Mouse (Mus musculus): Measurements from ENCODE around the gene Tnr. TPM values are rescaled to one million over a fixed set of nuclear protein-coding genes. Genes with fewer than 3 reads are reported as not detected.

The Tnr gene
- polyA plus RNA-seq, 1 experiment from 2014 or later = 5.3 TPM

DNA sequence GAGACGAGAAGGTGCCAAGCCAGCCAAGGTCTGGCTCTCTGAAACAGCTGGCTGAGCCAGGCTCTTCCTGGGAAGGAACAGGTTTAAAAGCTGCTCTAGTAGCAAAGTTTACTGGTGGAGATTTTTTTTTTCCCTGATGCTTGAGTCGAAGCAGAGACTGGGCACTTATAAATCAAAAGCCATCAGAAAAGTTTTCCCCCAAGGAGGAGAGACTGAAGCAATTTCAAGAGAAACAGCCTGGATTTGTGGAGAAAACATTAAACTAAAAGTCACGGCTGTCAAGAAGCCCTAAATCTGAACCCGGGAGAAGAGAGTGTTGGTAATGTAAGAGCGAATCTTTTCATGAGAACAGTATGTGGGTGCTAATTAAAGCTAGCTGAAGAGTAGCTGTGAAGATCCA, 319.3 kb downstream of the Tnr start:
- H3K27ac ChIP-seq (replicated peaks) = no peak overlapping the region
- no peak for ATAC-seq (ENCODE audit: low FRiP score)
- H3K9me3 ChIP-seq (replicated peaks) = no peaks in the 10 kb centered on the region
- no peak overlapping the region for H3K9ac ChIP-seq (replicated peaks)
- 64% methylated on average over 5 of the region's 5 CpGs for WGBS
- H3K36me3 ChIP-seq = no peaks in the 10 kb centered on the region
- no peaks in the 10 kb centered on the region for H3K27me3 ChIP-seq (replicated peaks)
- H3K4me3 ChIP-seq (replicated peaks) = no peak overlapping the region
- no peak overlapping the region for H3K4me2 ChIP-seq
- no peaks in the 10 kb centered on the region for H3K4me1 ChIP-seq

DNA sequence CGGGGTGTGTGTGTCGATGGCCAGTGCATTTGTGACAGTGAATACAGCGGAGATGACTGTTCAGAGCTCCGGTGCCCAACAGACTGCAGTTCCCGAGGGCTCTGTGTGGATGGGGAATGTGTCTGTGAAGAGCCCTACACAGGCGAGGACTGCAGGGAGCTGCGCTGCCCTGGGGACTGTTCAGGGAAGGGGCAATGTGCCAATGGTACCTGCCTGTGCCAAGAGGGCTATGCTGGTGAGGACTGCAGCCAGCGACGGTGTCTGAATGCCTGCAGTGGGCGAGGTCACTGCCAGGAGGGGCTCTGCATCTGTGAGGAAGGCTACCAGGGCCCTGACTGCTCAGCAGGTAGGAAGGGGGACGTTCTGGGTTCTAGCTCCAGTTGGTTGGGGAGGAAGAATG, 328.5 kb downstream of the Tnr start:
- Histone ChIP-seq H3K4me3 (replicated peaks) (no peak overlapping the region), H3K9me3 (replicated peaks) (no peaks in the 10 kb centered on the region), H3K27me3 (replicated peaks) (no peaks in the 10 kb centered on the region), H3K27ac (replicated peaks) (no peak overlapping the region), H3K4me2 (no peak overlapping the region), H3K36me3 (no peaks in the 10 kb centered on the region), H3K9ac (replicated peaks) (no peak overlapping the region), H3K4me1 (no peaks in the 10 kb centered on the region)
- ATAC-seq (ENCODE audit: low FRiP score) = no peak
- 77% methylated on average over 11 of the region's 11 CpGs for WGBS

DNA sequence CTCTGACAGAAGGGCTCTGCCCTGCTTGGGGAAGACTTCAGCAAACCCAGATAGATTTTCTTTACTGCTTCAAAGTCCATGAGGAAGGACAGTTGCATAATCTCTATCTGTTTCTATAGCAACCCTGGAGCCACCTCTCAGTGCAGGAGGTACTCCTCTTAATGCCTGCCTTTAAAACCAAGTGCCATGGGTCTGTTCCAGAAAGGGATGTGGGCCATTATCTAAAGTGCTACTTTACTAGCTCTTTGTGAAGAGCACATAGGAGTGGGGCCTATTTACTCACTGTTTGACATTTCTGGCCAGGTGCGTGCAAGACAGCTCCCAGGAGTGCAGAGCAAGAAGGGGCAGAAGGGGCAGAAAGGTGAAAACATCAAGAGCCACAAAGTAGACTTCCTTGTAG, 330.7 kb downstream of the Tnr start:
- no peaks in the 10 kb centered on the region for H3K36me3 ChIP-seq
- H3K4me1 ChIP-seq = no peaks in the 10 kb centered on the region
- no peak overlapping the region for H3K9ac ChIP-seq (replicated peaks)
- ATAC-seq (ENCODE audit: low FRiP score) = no peak
- H3K4me2 ChIP-seq = no peak overlapping the region
- H3K4me3 ChIP-seq (replicated peaks) = no peak overlapping the region
- H3K27ac ChIP-seq (replicated peaks) = no peak overlapping the region
- 83% methylated on average over 1 of the region's 1 CpGs for WGBS
- H3K27me3 ChIP-seq (replicated peaks) = no peaks in the 10 kb centered on the region
- no peaks in the 10 kb centered on the region for H3K9me3 ChIP-seq (replicated peaks)

DNA sequence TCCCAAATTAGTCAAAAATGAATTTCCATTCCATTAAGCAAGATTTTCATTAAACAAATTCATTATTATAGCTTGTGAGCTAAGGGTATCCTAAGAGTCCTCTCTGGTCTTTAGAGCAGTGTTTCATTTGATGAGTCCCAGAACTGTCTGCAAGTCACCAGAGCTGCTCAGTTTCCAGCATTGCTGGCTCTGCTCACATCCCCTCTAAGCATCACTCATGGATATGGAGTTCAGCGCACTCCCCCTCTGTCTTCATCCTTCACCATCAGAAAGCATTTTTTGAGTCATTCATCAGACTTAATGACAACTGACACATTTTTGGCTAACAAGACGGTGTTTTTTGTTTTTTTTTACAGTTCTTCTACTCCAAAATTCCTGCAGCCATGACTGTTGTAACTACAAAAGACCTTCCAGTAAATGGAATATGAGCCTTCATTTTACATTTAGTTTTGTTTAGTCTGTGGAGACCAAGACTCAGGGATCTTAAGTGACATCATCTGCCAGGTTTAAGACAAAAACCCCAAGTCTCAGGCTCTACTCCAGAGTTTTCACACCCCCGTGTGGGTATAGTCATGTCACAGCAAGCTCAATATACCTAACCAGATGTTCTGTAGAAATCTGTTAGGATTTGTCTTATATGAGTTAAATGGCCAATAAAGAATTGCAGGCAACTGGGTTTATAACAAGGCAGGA, 338.4 kb downstream of the Tnr start:
- no peak for ATAC-seq (ENCODE audit: low FRiP score)
- H3K36me3 ChIP-seq = no peaks in the 10 kb centered on the region
- 91% methylated on average over 3 of the region's 3 CpGs for WGBS
- H3K27ac ChIP-seq (replicated peaks) = no peak overlapping the region
- no peaks in the 10 kb centered on the region for H3K9me3 ChIP-seq (replicated peaks)
- no peak overlapping the region for H3K4me3 ChIP-seq (replicated peaks)
- H3K27me3 ChIP-seq (replicated peaks) = no peaks in the 10 kb centered on the region
- H3K4me1 ChIP-seq = peaks cover 3% of the 10 kb centered on the region; the same call in 1 of the 2 replicates
- H3K9ac ChIP-seq (replicated peaks) = no peak overlapping the region
- H3K4me2 ChIP-seq = no peak overlapping the region

DNA sequence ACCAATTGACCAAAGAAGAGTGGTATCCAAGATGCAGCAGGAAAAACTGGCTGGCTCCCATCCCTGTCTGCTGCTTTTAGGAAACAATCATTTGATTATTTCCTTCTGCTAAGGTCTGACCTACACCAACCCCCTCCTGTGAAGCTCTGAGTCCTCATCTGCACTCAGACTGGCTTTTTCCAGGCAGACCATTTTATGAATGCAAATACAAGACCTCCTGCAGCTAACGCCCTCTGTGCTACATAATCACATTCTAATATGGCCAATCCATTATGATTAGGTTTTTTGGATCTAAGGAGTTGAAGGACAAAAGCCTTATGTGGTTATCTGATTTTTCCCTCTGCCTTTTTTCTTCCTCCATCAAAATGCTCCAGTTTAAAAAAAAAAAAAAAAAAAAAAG, 342.1 kb downstream of the Tnr start:
- no peaks in the 10 kb centered on the region for H3K9me3 ChIP-seq (replicated peaks)
- no peaks in the 10 kb centered on the region for H3K36me3 ChIP-seq
- no peak overlapping the region for H3K4me2 ChIP-seq
- no peak overlapping the region for H3K27ac ChIP-seq (replicated peaks)
- H3K27me3 ChIP-seq (replicated peaks) = no peaks in the 10 kb centered on the region
- no peak overlapping the region for H3K4me3 ChIP-seq (replicated peaks)
- 30% methylated on average over 1 of the region's 1 CpGs for WGBS
- H3K4me1 ChIP-seq = peaks cover 3% of the 10 kb centered on the region; the same call in 1 of the 2 replicates
- H3K9ac ChIP-seq (replicated peaks) = no peak overlapping the region
- no peak for ATAC-seq (ENCODE audit: low FRiP score)

DNA sequence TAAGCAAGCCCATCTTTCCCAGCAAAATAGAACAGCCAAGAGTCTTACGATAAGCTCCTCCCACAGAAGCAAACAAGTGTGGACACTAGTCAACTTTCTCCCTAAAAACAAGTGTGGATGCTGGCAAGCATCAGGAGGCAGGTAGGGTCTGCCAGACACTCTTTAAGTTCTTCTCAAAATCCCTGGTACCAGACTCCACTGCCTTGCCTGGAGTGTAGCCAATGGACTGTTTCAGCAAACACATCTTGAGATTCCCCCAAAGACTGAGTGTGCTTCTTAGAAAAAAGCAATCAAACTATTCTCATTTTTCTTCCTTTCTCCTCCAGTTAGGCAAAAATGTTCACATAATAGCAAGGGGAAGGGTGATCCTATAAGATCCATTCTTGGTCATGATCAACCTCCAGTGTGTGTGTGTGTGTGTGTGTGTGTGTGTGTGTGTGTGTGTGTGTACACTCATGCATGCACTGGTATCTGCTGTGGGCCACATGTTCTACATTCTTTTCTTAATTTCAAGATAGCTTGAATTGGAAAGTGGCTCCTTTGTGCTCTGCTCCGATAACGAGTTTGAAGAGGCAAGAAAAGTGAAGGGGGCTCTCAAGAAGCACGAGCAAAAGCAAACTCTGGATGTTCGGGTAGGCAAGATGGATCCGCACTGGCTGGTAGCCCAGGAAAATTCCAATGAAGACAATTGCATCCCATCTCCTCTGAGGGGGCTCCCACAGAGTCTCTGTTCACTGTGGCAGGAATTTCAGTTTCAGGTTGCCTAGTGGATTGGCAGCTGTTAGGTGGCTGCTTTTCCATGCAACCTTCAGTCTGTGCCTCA, 346.3 kb downstream of the Tnr start:
- H3K4me1 ChIP-seq = peaks cover 3% of the 10 kb centered on the region; the same call in 1 of the 2 replicates
- ATAC-seq (ENCODE audit: low FRiP score) = no peak
- H3K4me2 ChIP-seq = no peak overlapping the region
- no peaks in the 10 kb centered on the region for H3K27me3 ChIP-seq (replicated peaks)
- no peak overlapping the region for H3K4me3 ChIP-seq (replicated peaks)
- 86% methylated on average over 6 of the region's 6 CpGs for WGBS
- H3K27ac ChIP-seq (replicated peaks) = no peak overlapping the region
- no peaks in the 10 kb centered on the region for H3K36me3 ChIP-seq
- no peaks in the 10 kb centered on the region for H3K9me3 ChIP-seq (replicated peaks)
- no peak overlapping the region for H3K9ac ChIP-seq (replicated peaks)

DNA sequence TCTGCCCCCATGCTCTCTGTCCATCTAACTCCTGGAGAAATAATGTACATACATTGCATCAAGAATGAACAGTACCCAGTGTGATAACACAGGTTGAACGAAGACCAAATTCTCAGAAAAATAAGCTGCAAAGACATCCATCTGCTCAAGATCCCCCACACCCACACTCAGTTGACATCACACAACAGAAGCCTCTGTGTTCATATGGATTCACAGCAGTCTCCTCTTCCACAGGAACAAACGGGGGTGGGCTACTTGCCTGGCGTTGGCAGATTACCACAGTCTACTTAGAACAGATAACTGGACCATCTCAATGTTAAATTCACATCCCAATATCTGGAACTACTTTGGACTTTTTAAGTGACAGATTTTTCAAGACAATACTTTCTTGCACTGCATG, 349.3 kb downstream of the Tnr start:
- Histone ChIP-seq H3K4me3 (replicated peaks) (no peak overlapping the region), H3K4me1 (no peaks in the 10 kb centered on the region), H3K27me3 (replicated peaks) (no peaks in the 10 kb centered on the region), H3K36me3 (no peaks in the 10 kb centered on the region), H3K27ac (replicated peaks) (no peak overlapping the region), H3K4me2 (no peak overlapping the region), H3K9me3 (replicated peaks) (no peaks in the 10 kb centered on the region), H3K9ac (replicated peaks) (no peak overlapping the region)
- 90% methylated on average over 3 of the region's 3 CpGs for WGBS
- ATAC-seq (ENCODE audit: low FRiP score) = no peak

DNA sequence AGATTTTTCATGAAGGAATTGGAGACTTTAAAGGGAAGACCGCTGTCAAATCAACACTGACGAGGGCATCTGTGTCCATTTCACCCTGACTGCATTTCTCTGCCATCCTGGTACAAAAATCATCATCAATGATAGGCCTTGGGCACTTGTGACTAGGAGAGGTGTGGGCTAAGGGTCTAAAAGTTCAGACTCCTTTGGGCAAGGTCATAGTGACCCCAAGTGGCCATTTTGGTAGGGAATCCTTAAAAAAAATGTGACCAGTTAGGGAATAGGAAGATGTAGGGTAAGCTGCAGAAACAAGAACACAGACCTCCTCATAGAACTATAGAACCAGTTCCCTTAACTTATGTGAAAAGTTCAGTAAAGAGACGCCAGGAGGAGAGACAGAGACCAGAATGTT, 355.1 kb downstream of the Tnr start:
- ATAC-seq (ENCODE audit: low FRiP score) = no peak
- no peak overlapping the region for H3K9ac ChIP-seq (replicated peaks)
- no peak overlapping the region for H3K4me3 ChIP-seq (replicated peaks)
- H3K27me3 ChIP-seq (replicated peaks) = no peaks in the 10 kb centered on the region
- no peak overlapping the region for H3K4me2 ChIP-seq
- WGBS = 66% methylated on average over 3 of the region's 3 CpGs
- H3K36me3 ChIP-seq = no peaks in the 10 kb centered on the region
- no peak overlapping the region for H3K27ac ChIP-seq (replicated peaks)
- H3K4me1 ChIP-seq = no peaks in the 10 kb centered on the region
- no peaks in the 10 kb centered on the region for H3K9me3 ChIP-seq (replicated peaks)

DNA sequence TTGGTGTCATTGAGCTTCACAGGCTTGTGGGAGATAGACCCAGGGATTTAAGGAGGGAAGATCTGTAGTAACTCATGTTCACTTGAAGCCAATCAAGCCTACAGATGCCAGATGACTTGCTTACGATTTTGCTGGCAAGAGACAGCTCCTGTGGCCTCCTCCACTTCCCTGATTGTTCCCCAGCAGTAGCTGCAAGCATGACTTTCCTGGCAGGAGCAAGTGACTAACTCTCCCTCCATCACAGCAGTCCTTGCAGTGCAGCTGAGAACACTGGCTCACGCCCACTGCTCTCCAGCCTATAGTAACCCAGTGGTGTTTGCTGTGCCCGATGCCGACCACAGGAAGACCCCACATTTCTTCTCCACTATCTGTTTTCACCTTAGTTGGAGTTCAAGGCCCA, 356.3 kb downstream of the Tnr start:
- Histone ChIP-seq H3K36me3 (no peaks in the 10 kb centered on the region), H3K4me1 (no peaks in the 10 kb centered on the region), H3K9me3 (replicated peaks) (no peaks in the 10 kb centered on the region), H3K4me2 (no peak overlapping the region), H3K27me3 (replicated peaks) (no peaks in the 10 kb centered on the region), H3K27ac (replicated peaks) (no peak overlapping the region), H3K9ac (replicated peaks) (no peak overlapping the region), H3K4me3 (replicated peaks) (no peak overlapping the region)
- no peak for ATAC-seq (ENCODE audit: low FRiP score)
- WGBS = 91% methylated on average over 4 of the region's 4 CpGs

DNA sequence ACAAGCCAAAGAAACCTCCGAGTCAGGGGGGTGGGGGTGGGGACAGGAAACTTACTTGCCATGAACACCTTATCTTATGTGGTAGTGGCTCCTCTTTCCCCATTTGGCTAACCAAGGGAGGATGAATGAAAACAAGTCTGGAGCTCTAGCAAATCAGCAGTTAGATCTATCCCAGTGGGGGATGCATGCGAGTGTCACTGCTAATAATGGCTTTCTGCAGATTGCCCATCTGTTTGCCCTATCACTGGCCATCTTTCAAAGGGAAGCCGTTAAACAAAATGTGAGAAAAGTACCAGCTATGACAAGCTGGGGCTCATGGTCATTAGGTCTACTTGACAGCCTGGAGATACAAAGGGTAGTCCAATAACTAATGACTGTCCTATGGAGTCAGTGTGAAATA, 361.9 kb downstream of the Tnr start:
- Histone ChIP-seq H3K9ac (replicated peaks) (no peak overlapping the region), H3K4me2 (no peak overlapping the region), H3K4me3 (replicated peaks) (no peak overlapping the region), H3K27me3 (replicated peaks) (no peaks in the 10 kb centered on the region), H3K4me1 (no peaks in the 10 kb centered on the region), H3K27ac (replicated peaks) (no peak overlapping the region), H3K9me3 (replicated peaks) (no peaks in the 10 kb centered on the region), H3K36me3 (no peaks in the 10 kb centered on the region)
- ATAC-seq (ENCODE audit: low FRiP score) = no peak
- 52% methylated on average over 3 of the region's 3 CpGs for WGBS

DNA sequence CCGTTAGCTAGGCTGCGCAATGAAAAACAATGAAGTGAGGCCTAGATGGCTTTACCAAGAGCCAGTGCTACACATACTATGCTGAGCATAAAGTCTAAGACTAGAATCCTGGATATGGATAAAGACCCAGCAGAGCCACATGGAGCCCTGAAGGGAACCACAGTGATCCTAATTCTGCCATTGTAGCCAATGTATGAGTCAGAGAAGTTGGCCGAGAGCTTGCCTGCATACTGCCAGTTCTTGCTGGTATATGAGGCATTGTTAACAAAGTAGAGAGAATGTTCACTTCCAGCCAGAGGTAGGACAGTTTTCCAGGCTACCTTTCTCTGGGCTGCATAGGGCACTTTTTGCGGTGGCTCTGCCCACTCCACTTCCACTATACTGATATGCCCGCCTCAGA, 365.0 kb downstream of the Tnr start:
- no peak for ATAC-seq (ENCODE audit: low FRiP score)
- Histone ChIP-seq H3K4me2 (no peak overlapping the region), H3K9ac (replicated peaks) (no peak overlapping the region), H3K27ac (replicated peaks) (no peak overlapping the region), H3K4me3 (replicated peaks) (no peak overlapping the region), H3K27me3 (replicated peaks) (no peaks in the 10 kb centered on the region), H3K4me1 (no peaks in the 10 kb centered on the region), H3K36me3 (no peaks in the 10 kb centered on the region), H3K9me3 (replicated peaks) (no peaks in the 10 kb centered on the region)
- over 99% methylated on average over 5 of the region's 5 CpGs for WGBS

DNA sequence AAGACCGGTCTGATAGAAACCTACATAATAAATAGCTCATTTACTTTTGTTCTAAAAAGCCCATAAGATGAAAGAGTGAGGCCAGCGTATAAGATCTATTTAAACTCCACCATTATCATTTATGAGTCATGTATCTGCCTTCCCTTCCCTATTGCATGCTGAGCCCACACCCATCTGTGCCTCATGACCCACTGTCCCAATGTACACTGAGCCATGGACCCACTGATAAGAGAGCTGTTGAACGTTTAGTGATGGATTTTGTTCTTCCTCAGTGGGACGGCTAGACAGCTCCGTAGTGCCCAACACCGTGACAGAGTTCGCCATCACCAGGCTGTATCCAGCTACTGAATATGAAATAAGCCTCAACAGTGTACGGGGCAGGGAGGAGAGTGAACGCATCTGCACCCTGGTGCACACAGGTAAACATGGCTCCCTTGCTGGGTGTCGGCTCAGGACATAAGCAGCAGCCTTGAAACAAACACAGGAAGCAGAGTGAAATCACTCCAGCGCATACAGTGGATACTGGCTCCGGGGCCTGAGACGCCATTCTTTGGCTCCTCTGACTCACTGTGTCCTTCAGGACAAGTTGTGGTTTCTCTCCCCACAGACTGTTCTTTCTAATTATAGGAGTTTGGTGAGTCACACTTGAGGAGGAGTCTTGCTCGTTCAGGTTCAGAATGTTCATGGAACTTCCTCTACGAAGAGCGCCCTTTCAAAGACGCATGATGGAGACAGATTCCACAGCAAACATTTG, 365.6 kb downstream of the Tnr start:
- Histone ChIP-seq H3K4me3 (replicated peaks) (no peak overlapping the region), H3K36me3 (no peaks in the 10 kb centered on the region), H3K4me1 (no peaks in the 10 kb centered on the region), H3K27me3 (replicated peaks) (no peaks in the 10 kb centered on the region), H3K9ac (replicated peaks) (no peak overlapping the region), H3K4me2 (no peak overlapping the region), H3K27ac (replicated peaks) (no peak overlapping the region), H3K9me3 (replicated peaks) (no peaks in the 10 kb centered on the region)
- WGBS = 94% methylated on average over 17 of the region's 17 CpGs
- no peak for ATAC-seq (ENCODE audit: low FRiP score)
